In genomic region chr1:70967701-70968100, GRCm38 (mm10) we compare ENCODE assay signal across 18 mouse cellular contexts.
"Had no signal": no experiment of that assay in that cellular context is flagged by ENCODE, and none has a peak within 500 bp of the region (broad histone marks: within the 10 kb centered on the region; RNA-seq: fewer than 3 reads in every experiment).

No protein-coding gene starts in this region.

- DNase-seq: kidney, adult 9 months; kidney, postnatal 14 days; kidney, postnatal 4 days; liver; lung, adult 18-20 months; lung, postnatal 10 days; lung, postnatal 36 days; midbrain, embryonic 14.5 days; thymus, adult 18-20 months; thymus, postnatal 36 days had no signal

- ATAC-seq: liver, embryonic 12.5 days had no signal

- H3K4me3 ChIP-seq: layer of hippocampus, adult 2 months; limb, embryonic 10.5 days; limb, embryonic 13.5 days; liver, embryonic 12.5 days; liver, embryonic 15.5 days; lung, embryonic 15.5 days; megakaryocyte, embryonic 14.5 days; midbrain, embryonic 10.5 days had no signal

- H3K9me3 ChIP-seq: limb, embryonic 10.5 days; limb, embryonic 13.5 days; liver, embryonic 12.5 days; liver, embryonic 15.5 days; lung, embryonic 15.5 days; megakaryocyte, embryonic 14.5 days; midbrain, embryonic 10.5 days had no signal

- H3K27ac ChIP-seq: layer of hippocampus, adult 2 months; limb, embryonic 10.5 days; limb, embryonic 13.5 days; liver, embryonic 12.5 days; liver, embryonic 15.5 days; lung, embryonic 15.5 days; midbrain, embryonic 10.5 days had no signal

- H3K36me3 ChIP-seq: limb, embryonic 10.5 days; limb, embryonic 13.5 days; liver, embryonic 12.5 days; liver, embryonic 15.5 days; lung, embryonic 15.5 days; midbrain, embryonic 10.5 days had no signal

- H3K27me3 ChIP-seq: limb, embryonic 13.5 days; liver, embryonic 12.5 days; liver, embryonic 15.5 days; lung, embryonic 15.5 days; megakaryocyte, embryonic 14.5 days had no signal

- H3K9ac ChIP-seq: limb, embryonic 13.5 days; liver, embryonic 12.5 days; liver, embryonic 15.5 days; lung, embryonic 15.5 days had no signal

- H3K4me2 ChIP-seq: limb, embryonic 13.5 days; liver, embryonic 12.5 days; liver, embryonic 15.5 days; lung, embryonic 15.5 days had no signal

- H3K4me1 ChIP-seq: limb, embryonic 10.5 days; limb, embryonic 13.5 days; liver, embryonic 12.5 days; liver, embryonic 15.5 days; lung, embryonic 15.5 days; megakaryocyte, embryonic 14.5 days; midbrain, embryonic 10.5 days had no signal
